Mouse (Mus musculus): ENCODE measurements around the gene Kcna2.

Kcna2 gene

GRCm38 (mm10) chr3:107100811-107101455, at the start of gene Kcna2:
TSS of gene Kcna2 (plus strand) at chr3:107101146.
- peak; percentile 24 for DNase-seq

GRCm38 (mm10) chr3:107061468-107061867, 39.5 kb upstream of the Kcna2 start:
- DNase-seq = no peak

- DNase-seq = no peak
Observed at GRCm38 (mm10) chr3:107062771-107063170, 38.2 kb upstream of the Kcna2 start.

GRCm38 (mm10) chr3:107065510-107066095, 35.3 kb upstream of the Kcna2 start:
- no peak for DNase-seq

- no peak for DNase-seq
Observed at GRCm38 (mm10) chr3:107066165-107066850, 34.6 kb upstream of the Kcna2 start.

GRCm38 (mm10) chr3:107067245-107067644, 33.7 kb upstream of the Kcna2 start:
- no peak for DNase-seq

GRCm38 (mm10) chr3:107073863-107074262, 27.1 kb upstream of the Kcna2 start:
- no peak for DNase-seq

- no peak for DNase-seq
Observed at GRCm38 (mm10) chr3:107075705-107076104, 25.2 kb upstream of the Kcna2 start.

GRCm38 (mm10) chr3:107076658-107077057, 24.3 kb upstream of the Kcna2 start:
- DNase-seq = no peak

GRCm38 (mm10) chr3:107077101-107077500, 23.8 kb upstream of the Kcna2 start:
- no peak for DNase-seq

- DNase-seq = no peak
Observed at GRCm38 (mm10) chr3:107080803-107081202, 20.1 kb upstream of the Kcna2 start.

GRCm38 (mm10) chr3:107081227-107081626, 19.7 kb upstream of the Kcna2 start:
- DNase-seq = peak; percentile 53

- no peak for DNase-seq
Observed at GRCm38 (mm10) chr3:107084586-107084985, 16.4 kb upstream of the Kcna2 start.

GRCm38 (mm10) chr3:107087410-107087809, 13.5 kb upstream of the Kcna2 start:
- DNase-seq = no peak

GRCm38 (mm10) chr3:107088820-107089219, 12.1 kb upstream of the Kcna2 start:
- DNase-seq = no peak

GRCm38 (mm10) chr3:107089475-107089874, 11.5 kb upstream of the Kcna2 start:
- no peak for DNase-seq

GRCm38 (mm10) chr3:107090001-107090400, 10.9 kb upstream of the Kcna2 start:
- no peak for DNase-seq

GRCm38 (mm10) chr3:107090403-107091150, 10.4 kb upstream of the Kcna2 start:
- DNase-seq = no peak

- DNase-seq = peak; percentile 44
Observed at GRCm38 (mm10) chr3:107094028-107094427, 6.9 kb upstream of the Kcna2 start.

- no peak for DNase-seq
Observed at GRCm38 (mm10) chr3:107096269-107096731, 4.6 kb upstream of the Kcna2 start.

GRCm38 (mm10) chr3:107099866-107100265, 1.1 kb upstream of the Kcna2 start:
- no peak for DNase-seq

GRCm38 (mm10) chr3:107101456-107101786, 475 bp downstream of the Kcna2 start:
- peak; percentile 32 for DNase-seq

All from embryo, embryonic 11 days (tissue).